Mouse (Mus musculus) midbrain, embryonic 11.5 days (tissue): ENCODE results near the gene Usp53. TPM values are rescaled to one million over a fixed set of nuclear protein-coding genes. Genes with fewer than 3 reads are reported as not detected.

ENCODE experiments used
- ATAC-seq: fragments of 200-750 bp; cut with Nextera tagmentation; 2 replicates; pipeline ENCODE4 v1.8.0; 2017; ENCODE audit warnings: moderate TSS enrichment, moderate library complexity; ENCODE audit not compliant: low FRiP score
- DNase-seq: peaks from one replicate; pipeline ENCODE4 v3.0.0; 2015; ENCODE audit warnings: low spot score; ENCODE audit errors: missing footprints
- H3K27ac ChIP-seq: fragments of 300-500 bp; sonication (generic); 2 replicates; pipeline ENCODE4 v1.5.1; 2014; ENCODE audit warnings: low read depth, low read length
- H3K27me3 ChIP-seq: fragments of 300-500 bp; sonication (generic); 2 replicates; pipeline ENCODE4 v1.6.1; 2014; ENCODE audit warnings: mild to moderate bottlenecking, low read length, moderate library complexity, mixed read lengths; ENCODE audit not compliant: control insufficient read depth, insufficient read depth
- H3K36me3 ChIP-seq: fragments of 300-500 bp; sonication (generic); 2 replicates; pipeline ENCODE4 v1.6.1; 2014; ENCODE audit warnings: mild to moderate bottlenecking, low read length, moderate library complexity, mixed read lengths; ENCODE audit not compliant: control insufficient read depth, insufficient read depth
- H3K4me1 ChIP-seq: fragments of 300-500 bp; sonication (generic); 2 replicates; pipeline ENCODE4 v1.6.1; 2014; ENCODE audit warnings: low read length; ENCODE audit not compliant: control insufficient read depth, insufficient read depth
- H3K4me2 ChIP-seq: fragments of 300-500 bp; sonication (generic); 2 replicates; pipeline ENCODE4 v1.6.1; 2014; ENCODE audit warnings: mild to moderate bottlenecking, moderate library complexity
- H3K4me3 ChIP-seq: fragments of 300-500 bp; sonication (generic); 2 replicates; pipeline ENCODE4 v1.5.1; 2014; ENCODE audit warnings: low read depth, low read length
- H3K9ac ChIP-seq: fragments of 300-500 bp; sonication (generic); 2 replicates; pipeline ENCODE4 v1.6.1; 2014; ENCODE audit warnings: low read length
- H3K9me3 ChIP-seq: fragments of 300-500 bp; sonication (generic); 2 replicates; pipeline ENCODE4 v1.6.1; 2016; ENCODE audit warnings: low read length; ENCODE audit not compliant: control insufficient read depth
- WGBS: fragments of 180-500 bp; shearing (Covaris S2); extraction: QIAGEN DNeasy Blood & Tissue Kit; methylation state at CpG from one replicate; pipeline ENCODE4 v1.1.7; 2014; 5-methylcytosine and 5-hydroxymethylcytosine counted together
- polyA plus RNA-seq: library from polyadenylated mRNA; unstranded; fragments of >200 nt; fragmentation: Nextera tagmentation; extraction: Ambion mirVana; gene quantifications from 2 replicates; pipeline ENCODE4 v1.2.1, GENCODE M21; 2014

Gene Usp53
- polyA plus RNA-seq, 1 experiment from 2014 or later: 3.7 TPM

- Histone ChIP-seq H3K4me3 (peak within 1 kb of the TSS; percentile 46), H3K4me2 (peak within 1 kb of the TSS; percentile 45), H3K27me3 (no peaks in the 10 kb centered on the region), H3K36me3 (no peaks in the 10 kb centered on the region), H3K9ac (peak within 1 kb of the TSS; percentile 62), H3K4me1 (peaks cover 4% of the 10 kb centered on the region; the same call in 1 of the 2 replicates), H3K9me3 (no peaks in the 10 kb centered on the region), H3K27ac (peak within 1 kb of the TSS; percentile 35; the same call in 1 of the 2 replicates)
- ATAC-seq (peak; percentile 99), DNase-seq (peak; percentile 99)
- WGBS: under 1% methylated on average over 66 of the region's 68 CpGs
These were observed 60.0 kb downstream of the Usp53 start, which contains the start of gene 1810037I17Rik for GRCm38 (mm10) chr3:122924009-122924914. TSS of gene 1810037I17Rik (plus strand) at chr3:122924203.

GRCm38 (mm10) chr3:122923147-122923546, 61.2 kb downstream of the Usp53 start:
- ATAC-seq (no peak), DNase-seq (no peak)
- Histone ChIP-seq H3K4me1 (peaks cover 4% of the 10 kb centered on the region; the same call in 1 of the 2 replicates), H3K4me2 (no peak overlapping the region; the same call in 1 of the 2 replicates), H3K9me3 (no peaks in the 10 kb centered on the region), H3K27ac (no peak overlapping the region), H3K4me3 (no peak overlapping the region), H3K36me3 (no peaks in the 10 kb centered on the region), H3K9ac (no peak overlapping the region), H3K27me3 (no peaks in the 10 kb centered on the region)
- 76% methylated on average over 7 of the region's 7 CpGs for WGBS

GRCm38 (mm10) chr3:122921676-122922527, 62.4 kb downstream of the Usp53 start:
- no peak overlapping the region for H3K9ac ChIP-seq
- H3K4me2 ChIP-seq: no peak overlapping the region
- no peak for ATAC-seq
- no peaks in the 10 kb centered on the region for H3K27me3 ChIP-seq
- WGBS: 84% methylated on average over 8 of the region's 8 CpGs
- no peaks in the 10 kb centered on the region for H3K9me3 ChIP-seq
- no peak for DNase-seq
- H3K4me1 ChIP-seq: peaks cover 4% of the 10 kb centered on the region; the same call in 1 of the 2 replicates
- H3K4me3 ChIP-seq: no peak overlapping the region
- H3K36me3 ChIP-seq: no peaks in the 10 kb centered on the region
- H3K27ac ChIP-seq: no peak overlapping the region

GRCm38 (mm10) chr3:122920572-122921435, 63.5 kb downstream of the Usp53 start:
- H3K4me2 ChIP-seq: no peak overlapping the region
- DNase-seq (no peak), ATAC-seq (no peak)
- no peak overlapping the region for H3K9ac ChIP-seq
- H3K36me3 ChIP-seq: no peaks in the 10 kb centered on the region
- H3K9me3 ChIP-seq: no peaks in the 10 kb centered on the region
- no peak overlapping the region for H3K27ac ChIP-seq
- no peaks in the 10 kb centered on the region for H3K27me3 ChIP-seq
- H3K4me1 ChIP-seq: no peaks in the 10 kb centered on the region; the same call in 1 of the 2 replicates
- 66% methylated on average over 8 of the region's 8 CpGs for WGBS
- no peak overlapping the region for H3K4me3 ChIP-seq

GRCm38 (mm10) chr3:122919260-122919659, 65.0 kb downstream of the Usp53 start, which contains the start of gene Gm10959:
TSS of gene Gm10959 (minus strand) at chr3:122919360.
- WGBS: 67% methylated on average over 8 of the region's 8 CpGs
- no peak within 1 kb of the TSS for H3K4me2 ChIP-seq
- no peak within 1 kb of the TSS for H3K9ac ChIP-seq
- DNase-seq: no peak
- H3K9me3 ChIP-seq: no peaks in the 10 kb centered on the region
- ATAC-seq: no peak
- H3K4me1 ChIP-seq: no peaks in the 10 kb centered on the region
- no peak within 1 kb of the TSS for H3K4me3 ChIP-seq
- H3K27ac ChIP-seq: no peak within 1 kb of the TSS
- H3K36me3 ChIP-seq: no peaks in the 10 kb centered on the region
- no peaks in the 10 kb centered on the region for H3K27me3 ChIP-seq

GRCm38 (mm10) chr3:122918672-122919071, 65.6 kb downstream of the Usp53 start:
- H3K9me3 ChIP-seq: no peaks in the 10 kb centered on the region
- 76% methylated on average over 2 of the region's 2 CpGs for WGBS

GRCm38 (mm10) chr3:122916191-122916680, 68.1 kb downstream of the Usp53 start:
- Histone ChIP-seq H3K27ac (no peak overlapping the region), H3K4me2 (no peak overlapping the region), H3K4me3 (no peak overlapping the region), H3K4me1 (no peaks in the 10 kb centered on the region), H3K36me3 (no peaks in the 10 kb centered on the region), H3K27me3 (no peaks in the 10 kb centered on the region), H3K9ac (no peak overlapping the region), H3K9me3 (no peaks in the 10 kb centered on the region)
- 92% methylated on average over 6 of the region's 6 CpGs for WGBS
- no peak for ATAC-seq
- DNase-seq: no peak

More at GRCm38 (mm10) chr3:122918672-122919071, 65.6 kb downstream of the Usp53 start:
- DNase-seq (no peak), ATAC-seq (no peak)
- H3K27me3 ChIP-seq: no peaks in the 10 kb centered on the region
- H3K36me3 ChIP-seq: no peaks in the 10 kb centered on the region
- H3K9ac ChIP-seq: no peak overlapping the region
- no peak overlapping the region for H3K4me2 ChIP-seq
- no peak overlapping the region for H3K27ac ChIP-seq
- no peaks in the 10 kb centered on the region for H3K4me1 ChIP-seq
- no peak overlapping the region for H3K4me3 ChIP-seq

GRCm38 (mm10) chr3:122915493-122915892, 68.8 kb downstream of the Usp53 start:
- H3K4me2 ChIP-seq: no peak overlapping the region
- H3K27me3 ChIP-seq: no peaks in the 10 kb centered on the region
- WGBS: 86% methylated on average over 5 of the region's 5 CpGs
- H3K9ac ChIP-seq: no peak overlapping the region
- no peak overlapping the region for H3K27ac ChIP-seq
- H3K4me1 ChIP-seq: no peaks in the 10 kb centered on the region
- H3K36me3 ChIP-seq: no peaks in the 10 kb centered on the region
- no peaks in the 10 kb centered on the region for H3K9me3 ChIP-seq
- H3K4me3 ChIP-seq: no peak overlapping the region
- DNase-seq (no peak), ATAC-seq (no peak)
